Mouse (Mus musculus) brain, embryonic 18.5 days (tissue): ENCODE measurements around the gene 1500011B03Rik.
A peak's percentile ranks its signal among the peaks of the same experiment; 100 is the strongest.

Source experiments
- DNase-seq: peaks from one replicate; pipeline ENCODE4 v3.0.0-alpha.2; 2012; ENCODE audit warnings: low read depth, low spot score

The 1500011B03Rik gene

GRCm38 (mm10) chr5:114783405-114784163 is 39.7 kb downstream of the 1500011B03Rik start:
- no peak for DNase-seq

GRCm38 (mm10) chr5:114782991-114783390 is 40.3 kb downstream of the 1500011B03Rik start:
- DNase-seq: no peak

- DNase-seq: no peak
These were observed 42.4 kb downstream of the 1500011B03Rik start for GRCm38 (mm10) chr5:114780912-114781311.

- DNase-seq: no peak
These were observed 43.2 kb downstream of the 1500011B03Rik start for GRCm38 (mm10) chr5:114779956-114780489.

GRCm38 (mm10) chr5:114776174-114776573 is 47.1 kb downstream of the 1500011B03Rik start:
- DNase-seq: no peak

GRCm38 (mm10) chr5:114775056-114775979 is 48.0 kb downstream of the 1500011B03Rik start, which contains the start of gene Git2:
Gene Git2 (minus strand): TSS chr5:114775517.
- DNase-seq: no peak

- DNase-seq: peak; percentile 89
These were observed 48.7 kb downstream of the 1500011B03Rik start, which contains the start of gene Ankrd13a for GRCm38 (mm10) chr5:114774403-114775051. Gene Ankrd13a (plus strand): TSS chr5:114774677.

GRCm38 (mm10) chr5:114773780-114774179 is 49.5 kb downstream of the 1500011B03Rik start:
- DNase-seq: no peak

- DNase-seq: peak; percentile 94
These were observed 50.0 kb downstream of the 1500011B03Rik start for GRCm38 (mm10) chr5:114773211-114773710.

GRCm38 (mm10) chr5:114772456-114773203 is 50.6 kb downstream of the 1500011B03Rik start:
- DNase-seq: no peak

GRCm38 (mm10) chr5:114771796-114772195 is 51.5 kb downstream of the 1500011B03Rik start:
- DNase-seq: no peak

GRCm38 (mm10) chr5:114769786-114770185 is 53.5 kb downstream of the 1500011B03Rik start:
- no peak for DNase-seq

GRCm38 (mm10) chr5:114767185-114767584 is 56.1 kb downstream of the 1500011B03Rik start:
- no peak for DNase-seq

- no peak for DNase-seq
These were observed 56.6 kb downstream of the 1500011B03Rik start for GRCm38 (mm10) chr5:114766686-114767085.

- DNase-seq: no peak
These were observed 58.2 kb downstream of the 1500011B03Rik start for GRCm38 (mm10) chr5:114764812-114765735.

- no peak for DNase-seq
These were observed 61.3 kb downstream of the 1500011B03Rik start for GRCm38 (mm10) chr5:114761980-114762379.

- no peak for DNase-seq
These were observed 63.7 kb downstream of the 1500011B03Rik start for GRCm38 (mm10) chr5:114759536-114760090.
